Mouse (Mus musculus): Measurements from ENCODE around the gene Apba2. TPM values are rescaled to one million over a fixed set of nuclear protein-coding genes. Genes with fewer than 3 reads are reported as not detected.

Gene Apba2
- polyA plus RNA-seq, 1 experiment from 2014 or later = 3.8 TPM

GRCm38 (mm10) chr7:64776708-64777489, 275.4 kb downstream of the Apba2 start:
- Histone ChIP-seq H3K27me3 (ENCODE audit: insufficient read depth, low read length) (no peaks in the 10 kb centered on the region), H3K4me2 (no peak overlapping the region), H3K4me3 (ENCODE audit: low read depth, low read length) (no peak overlapping the region), H3K4me1 (ENCODE audit: insufficient read depth) (no peaks in the 10 kb centered on the region), H3K36me3 (ENCODE audit: insufficient read depth) (no peaks in the 10 kb centered on the region), H3K27ac (ENCODE audit: low read depth) (no peak overlapping the region), H3K9ac (no peak overlapping the region), H3K9me3 (ENCODE audit: low read depth, low read length) (no peaks in the 10 kb centered on the region)
- WGBS = 67% methylated on average over 13 of the region's 13 CpGs
- TF ChIP-seq CTCF (IDR thresholded peaks at IDR 0.05; ENCODE audit: low read depth) = no peak
- DNase-seq (peak; percentile 31), ATAC-seq (ENCODE audit: insufficient read depth) (peak; percentile 44; the same call in 1 of the 2 replicates)

DNA sequence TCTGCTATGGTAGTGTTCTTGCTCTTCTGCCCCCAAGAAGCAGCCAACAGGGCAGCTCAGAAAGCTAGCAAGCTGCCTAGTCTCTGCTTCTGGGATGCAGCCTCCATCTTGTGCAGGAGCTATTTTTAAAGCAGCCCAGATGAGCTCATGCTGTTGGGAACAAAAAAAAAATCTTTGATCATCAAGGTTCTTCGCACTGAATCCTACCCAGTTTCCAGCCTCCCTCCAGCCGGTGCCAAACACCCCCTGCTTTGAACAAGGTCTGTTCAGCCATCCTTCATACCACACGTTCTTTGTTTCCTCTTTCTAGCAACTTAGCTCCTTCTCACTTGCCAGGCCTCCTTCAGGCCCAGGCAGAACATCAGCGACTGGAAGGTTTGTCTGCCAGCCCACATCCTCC, 278.0 kb downstream of the Apba2 start:
- DNase-seq = no peak
- 66% methylated on average over 4 of the region's 4 CpGs for WGBS
- no peaks in the 10 kb centered on the region for H3K36me3 ChIP-seq (ENCODE audit: insufficient read depth)

GRCm38 (mm10) chr7:64785040-64785439, 283.5 kb downstream of the Apba2 start:
- Histone ChIP-seq H3K4me3 (ENCODE audit: low read depth, low read length) (no peak overlapping the region), H3K9ac (no peak overlapping the region), H3K4me1 (ENCODE audit: insufficient read depth) (no peaks in the 10 kb centered on the region), H3K27ac (ENCODE audit: low read depth) (no peak overlapping the region), H3K4me2 (no peak overlapping the region), H3K27me3 (ENCODE audit: insufficient read depth, low read length) (no peaks in the 10 kb centered on the region), H3K9me3 (ENCODE audit: low read depth, low read length) (no peaks in the 10 kb centered on the region), H3K36me3 (ENCODE audit: insufficient read depth) (no peaks in the 10 kb centered on the region)
- DNase-seq (no peak), ATAC-seq (ENCODE audit: insufficient read depth) (no peak)
- no peak for TF ChIP-seq CTCF (IDR thresholded peaks at IDR 0.05; ENCODE audit: low read depth)
- 66% methylated on average over 3 of the region's 3 CpGs for WGBS

More for the DNA sequence above, 278.0 kb downstream of the Apba2 start:
- Histone ChIP-seq H3K9ac (no peak overlapping the region), H3K4me1 (ENCODE audit: insufficient read depth) (no peaks in the 10 kb centered on the region), H3K9me3 (ENCODE audit: low read depth, low read length) (no peaks in the 10 kb centered on the region), H3K4me2 (no peak overlapping the region), H3K27ac (ENCODE audit: low read depth) (no peak overlapping the region), H3K27me3 (ENCODE audit: insufficient read depth, low read length) (no peaks in the 10 kb centered on the region), H3K4me3 (ENCODE audit: low read depth, low read length) (no peak overlapping the region)
- ATAC-seq (ENCODE audit: insufficient read depth) = no peak
- no peak for TF ChIP-seq CTCF (IDR thresholded peaks at IDR 0.05; ENCODE audit: low read depth)

DNA sequence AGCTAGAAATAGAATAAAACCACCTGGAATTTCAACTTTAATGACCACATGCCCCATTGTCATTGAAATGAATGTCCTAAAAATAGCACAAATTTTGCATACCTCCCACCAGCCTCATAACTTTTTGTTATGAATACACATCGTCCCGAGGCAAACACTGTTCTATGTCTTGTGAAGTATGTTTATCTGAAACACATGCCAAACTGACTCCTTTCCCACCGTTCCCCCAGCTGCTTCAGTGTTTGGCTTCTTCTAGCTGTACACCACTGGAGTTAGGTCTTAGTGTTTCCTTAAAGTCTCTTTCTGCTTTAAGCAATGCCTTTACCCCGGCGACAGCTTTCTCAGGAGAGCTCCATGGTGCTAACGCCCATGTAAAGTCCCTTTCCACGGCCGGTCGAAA, 289.6 kb downstream of the Apba2 start:
- no peak overlapping the region for H3K9ac ChIP-seq
- no peak overlapping the region for H3K4me2 ChIP-seq
- WGBS = 67% methylated on average over 9 of the region's 9 CpGs
- no peaks in the 10 kb centered on the region for H3K27me3 ChIP-seq (ENCODE audit: insufficient read depth, low read length)
- ATAC-seq (ENCODE audit: insufficient read depth) (no peak), DNase-seq (no peak)
- no peaks in the 10 kb centered on the region for H3K4me1 ChIP-seq (ENCODE audit: insufficient read depth)
- H3K4me3 ChIP-seq (ENCODE audit: low read depth, low read length) = no peak overlapping the region
- H3K27ac ChIP-seq (ENCODE audit: low read depth) = no peak overlapping the region
- no peaks in the 10 kb centered on the region for H3K36me3 ChIP-seq (ENCODE audit: insufficient read depth)
- no peak for TF ChIP-seq CTCF (IDR thresholded peaks at IDR 0.05; ENCODE audit: low read depth)
- no peaks in the 10 kb centered on the region for H3K9me3 ChIP-seq (ENCODE audit: low read depth, low read length)

- Histone ChIP-seq H3K4me2 (no peak overlapping the region), H3K9me3 (ENCODE audit: low read depth, low read length) (no peaks in the 10 kb centered on the region), H3K27ac (ENCODE audit: low read depth) (no peak overlapping the region), H3K4me3 (ENCODE audit: low read depth, low read length) (no peak overlapping the region), H3K36me3 (ENCODE audit: insufficient read depth) (no peaks in the 10 kb centered on the region), H3K27me3 (ENCODE audit: insufficient read depth, low read length) (no peaks in the 10 kb centered on the region), H3K9ac (no peak overlapping the region), H3K4me1 (ENCODE audit: insufficient read depth) (no peaks in the 10 kb centered on the region)
- WGBS = 41% methylated on average over 8 of the region's 8 CpGs
- no peak for TF ChIP-seq CTCF (IDR thresholded peaks at IDR 0.05; ENCODE audit: low read depth)
- DNase-seq (peak; percentile 8), ATAC-seq (ENCODE audit: insufficient read depth) (no peak)
These were observed 290.5 kb downstream of the Apba2 start for GRCm38 (mm10) chr7:64792031-64792430.

DNA sequence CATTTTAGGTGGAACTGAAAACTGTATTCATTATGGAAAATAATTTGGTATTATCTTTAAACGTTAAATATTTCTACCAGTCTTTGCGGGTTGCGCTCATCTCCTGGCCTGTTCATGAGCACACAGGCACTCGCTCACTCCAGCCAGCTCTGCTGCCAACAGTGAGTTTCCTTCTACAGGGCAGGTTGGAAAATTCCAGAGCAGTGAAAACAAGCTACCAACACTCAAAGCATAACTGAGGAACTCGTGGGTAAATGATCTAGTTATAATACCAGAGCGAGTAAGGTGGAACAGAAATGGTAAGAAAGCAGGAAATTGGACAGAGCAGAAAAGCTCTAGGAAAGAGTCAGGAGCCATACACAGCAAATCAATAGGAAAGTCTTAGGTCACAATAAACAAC, 294.0 kb downstream of the Apba2 start:
- no peak overlapping the region for H3K27ac ChIP-seq (ENCODE audit: low read depth)
- H3K36me3 ChIP-seq (ENCODE audit: insufficient read depth) = no peaks in the 10 kb centered on the region
- no peaks in the 10 kb centered on the region for H3K27me3 ChIP-seq (ENCODE audit: insufficient read depth, low read length)
- DNase-seq (no peak), ATAC-seq (ENCODE audit: insufficient read depth) (no peak)
- 77% methylated on average over 6 of the region's 6 CpGs for WGBS
- no peak overlapping the region for H3K4me3 ChIP-seq (ENCODE audit: low read depth, low read length)
- no peak overlapping the region for H3K9ac ChIP-seq
- no peak overlapping the region for H3K4me2 ChIP-seq
- TF ChIP-seq CTCF (IDR thresholded peaks at IDR 0.05; ENCODE audit: low read depth) = no peak
- H3K9me3 ChIP-seq (ENCODE audit: low read depth, low read length) = no peaks in the 10 kb centered on the region
- no peaks in the 10 kb centered on the region for H3K4me1 ChIP-seq (ENCODE audit: insufficient read depth)

Other genes starting within 250 kb of the Apba2 start
- gene Mtmr10, start 214.1 kb upstream of the Apba2 start, polyA plus RNA-seq (2014; fragmentation: Nextera tagmentation; extraction: Ambion mirVana) = 12.0 and 12.9 TPM in 2 replicates
- gene Fan1, start 127.6 kb upstream of the Apba2 start, polyA plus RNA-seq (2014; fragmentation: Nextera tagmentation; extraction: Ambion mirVana) = 4.8 and 5.0 TPM in 2 replicates
- 43.4 and 47.4 TPM in 2 replicates for gene Mphosph10, start 109.4 kb upstream of the Apba2 start, polyA plus RNA-seq (2014; fragmentation: Nextera tagmentation; extraction: Ambion mirVana)
- 54.8 and 56.8 TPM in 2 replicates for gene Mcee, start 109.1 kb upstream of the Apba2 start, polyA plus RNA-seq (2014; fragmentation: Nextera tagmentation; extraction: Ambion mirVana)

Data from lung, embryonic 14.5 days (tissue).